Mouse (Mus musculus) fibroblast of lung, adult 2 months (primary cell): ENCODE data around the gene Nrxn3.

Experiments used
- DNase-seq: peaks from one replicate; pipeline ENCODE4 v3.0.0-alpha.2; 2011; ENCODE audit warnings: low read depth

The Nrxn3 gene

GRCm38 (mm10) chr12:89953649-89954048 lies 1231.0 kb downstream of the Nrxn3 start:
- DNase-seq, result no peak

GRCm38 (mm10) chr12:89954441-89955070 lies 1231.9 kb downstream of the Nrxn3 start:
- DNase-seq, result no peak

- no peak for DNase-seq
Measured at GRCm38 (mm10) chr12:89963073-89963472, 1240.4 kb downstream of the Nrxn3 start.

DNA sequence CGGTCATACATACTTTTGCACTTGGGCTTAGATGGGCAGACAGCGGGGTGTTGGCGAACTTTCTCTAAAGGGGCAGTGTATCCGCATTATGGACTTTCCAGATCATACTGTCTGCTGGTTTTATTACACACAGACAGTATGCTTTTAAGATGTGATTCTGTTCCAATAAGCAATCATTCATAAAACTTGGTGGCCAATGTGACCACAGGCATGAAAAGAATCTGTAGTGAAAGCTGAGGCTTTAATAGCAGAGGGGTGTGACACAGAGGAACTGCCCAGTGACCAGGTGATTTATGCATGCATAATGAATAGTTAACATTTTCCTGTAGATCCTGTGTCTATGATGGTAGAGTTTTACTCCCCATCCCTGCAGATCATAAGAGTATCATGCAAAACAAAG lies 1254.0 kb downstream of the Nrxn3 start:
- no peak for DNase-seq

DNA sequence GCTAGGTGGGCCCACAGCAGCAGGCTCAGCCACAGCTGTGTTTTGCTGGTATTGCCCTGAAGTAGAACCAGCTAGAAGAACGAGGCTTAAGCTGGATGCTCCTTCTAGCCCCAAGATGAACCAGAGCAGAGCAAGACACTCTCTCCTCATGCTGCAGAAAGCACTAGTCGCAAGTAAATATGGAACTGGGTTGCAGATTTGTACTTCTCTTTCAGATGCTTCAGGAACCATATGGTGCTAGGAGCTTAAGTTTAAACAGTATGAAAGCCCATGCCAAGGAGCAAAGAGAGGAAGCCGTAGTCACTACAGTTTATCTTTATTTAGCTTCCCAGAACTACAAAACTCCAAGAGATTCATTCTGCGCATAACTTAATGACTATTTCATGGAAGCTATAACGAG lies 1254.8 kb downstream of the Nrxn3 start:
- no peak for DNase-seq

GRCm38 (mm10) chr12:89979190-89979589 lies 1256.5 kb downstream of the Nrxn3 start:
- no peak for DNase-seq

DNA sequence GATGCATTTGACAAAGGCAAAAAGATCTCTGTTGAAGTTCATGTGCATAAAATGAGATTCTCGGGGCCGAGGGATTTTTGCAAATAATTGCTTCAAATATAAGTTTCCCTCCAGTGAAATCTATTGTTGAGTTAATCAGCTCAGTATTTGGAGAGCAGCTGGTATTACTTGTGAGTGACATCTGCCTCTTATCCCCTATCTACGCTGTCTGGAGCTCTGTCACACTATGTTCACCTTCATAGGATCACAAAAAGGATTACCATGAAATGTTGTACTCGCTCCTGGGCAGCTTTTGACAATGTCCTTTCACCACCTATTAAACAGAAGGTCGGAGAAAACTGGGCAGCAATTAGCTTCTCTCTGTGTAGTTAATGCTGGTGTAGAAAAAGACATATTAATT lies 1259.8 kb downstream of the Nrxn3 start:
- DNase-seq, result no peak

DNA sequence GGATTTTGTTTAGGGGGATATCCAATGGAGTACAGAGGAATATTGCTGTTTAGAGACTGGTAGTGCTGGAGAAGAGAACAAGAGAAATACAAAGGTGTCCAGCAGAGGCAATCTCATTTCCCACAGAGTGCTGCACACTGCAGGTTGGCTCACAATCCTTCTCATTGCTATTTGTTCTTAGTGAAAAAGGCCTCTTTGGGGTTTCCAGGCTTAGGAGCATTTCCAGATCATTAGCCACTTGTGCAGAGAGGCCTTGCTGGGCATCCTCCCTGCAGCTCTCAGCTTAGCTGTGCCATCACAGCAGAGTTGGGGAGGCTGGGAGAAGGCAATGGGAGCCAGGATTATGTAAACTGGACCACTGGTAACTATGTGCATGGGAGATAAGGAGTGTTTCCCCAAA lies 1260.7 kb downstream of the Nrxn3 start:
- DNase-seq, result no peak

- no peak for DNase-seq
Measured at GRCm38 (mm10) chr12:89986219-89986618, 1263.5 kb downstream of the Nrxn3 start.

- DNase-seq, result no peak
Measured at GRCm38 (mm10) chr12:89993273-89993672, 1270.6 kb downstream of the Nrxn3 start.

- no peak for DNase-seq
Measured at GRCm38 (mm10) chr12:89995392-89995791, 1272.7 kb downstream of the Nrxn3 start.

DNA sequence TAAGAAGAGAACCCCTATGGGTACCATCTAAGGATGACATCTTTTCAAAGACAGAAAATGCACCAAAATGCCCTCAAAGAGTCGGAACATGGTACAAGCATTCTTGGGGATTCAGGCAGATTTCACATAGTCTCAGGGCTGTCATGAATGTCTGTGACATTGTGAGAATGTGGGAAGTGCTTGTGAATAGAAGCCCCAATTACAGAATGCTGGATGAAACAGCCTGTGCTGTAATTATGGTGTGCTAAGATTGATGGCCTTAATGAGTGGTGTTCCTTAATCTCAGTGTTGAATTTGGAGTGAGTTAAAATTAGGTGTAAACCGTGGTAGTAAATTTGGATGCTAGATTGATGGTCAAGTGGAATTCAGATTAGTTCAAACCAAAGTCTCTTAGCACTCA lies 1287.6 kb downstream of the Nrxn3 start:
- no peak for DNase-seq

DNA sequence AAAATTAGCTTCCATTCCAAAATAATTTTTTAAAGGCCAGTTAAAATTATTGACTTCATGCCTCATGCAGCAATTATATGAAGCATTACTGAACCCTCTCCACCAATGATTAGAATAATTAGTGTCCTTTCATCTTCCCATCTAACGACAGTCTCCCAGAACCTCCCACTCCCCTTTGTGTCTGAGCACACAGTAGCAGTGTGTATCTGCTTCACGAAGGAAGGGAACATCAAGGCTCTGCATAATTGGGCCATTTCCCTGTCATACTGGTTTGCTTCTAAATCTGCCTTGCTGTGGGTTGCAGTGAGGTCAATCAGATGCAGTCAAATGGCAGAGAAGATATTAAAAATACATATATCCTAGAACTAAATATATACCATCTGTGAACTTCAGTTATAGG lies 1291.3 kb downstream of the Nrxn3 start:
- no peak for DNase-seq

GRCm38 (mm10) chr12:90027023-90027422 lies 1304.3 kb downstream of the Nrxn3 start:
- peak; percentile 16 for DNase-seq

GRCm38 (mm10) chr12:90041038-90041437 lies 1318.4 kb downstream of the Nrxn3 start:
- no peak for DNase-seq

- DNase-seq, result no peak
Measured at GRCm38 (mm10) chr12:90056256-90056655, 1333.6 kb downstream of the Nrxn3 start.

DNA sequence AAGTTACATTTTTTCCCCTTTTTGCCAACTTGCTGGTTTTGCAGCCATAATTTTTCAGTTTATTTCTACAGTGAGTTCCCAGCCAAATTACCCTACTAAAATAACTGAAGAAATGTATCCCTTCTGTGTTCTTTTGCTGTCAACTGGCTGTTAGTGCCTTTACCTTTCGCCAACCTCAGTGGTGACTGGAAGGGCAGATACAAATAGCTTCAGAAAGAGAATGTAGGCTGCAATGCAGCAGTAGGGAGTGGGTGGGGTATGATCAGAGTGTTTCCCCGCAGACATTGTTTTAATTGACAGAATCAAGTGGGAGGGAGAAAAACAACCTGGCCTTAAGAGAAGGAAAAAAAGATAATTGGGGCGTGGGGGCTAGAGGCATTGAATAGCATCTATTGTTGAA lies 1337.1 kb downstream of the Nrxn3 start:
- DNase-seq, result no peak

- peak; percentile 18 for DNase-seq
Measured at GRCm38 (mm10) chr12:90061312-90061711, 1338.6 kb downstream of the Nrxn3 start.

DNA sequence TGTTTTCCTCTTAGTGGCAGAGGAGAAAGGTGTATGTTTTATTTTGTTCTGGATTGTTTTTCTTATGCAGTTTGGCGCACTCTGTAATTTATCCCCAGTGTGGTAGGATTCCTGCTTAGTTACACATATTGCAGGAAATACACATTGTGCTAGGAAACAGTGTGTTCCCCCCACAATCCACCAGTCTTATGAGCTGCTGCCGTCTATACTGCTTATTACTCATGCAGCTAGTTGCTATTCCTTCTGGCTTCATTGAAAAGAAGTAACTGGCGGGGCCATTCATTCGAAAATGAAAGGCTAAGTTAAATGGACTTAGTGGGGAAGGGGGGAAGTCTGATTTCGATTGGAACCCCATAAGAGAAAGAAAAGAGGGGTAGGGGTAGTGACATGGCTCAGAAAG lies 1339.5 kb downstream of the Nrxn3 start:
- DNase-seq, result no peak

GRCm38 (mm10) chr12:90063443-90063842 lies 1340.8 kb downstream of the Nrxn3 start:
- DNase-seq, result no peak

- no peak for DNase-seq
Measured at GRCm38 (mm10) chr12:90085862-90086261, 1363.2 kb downstream of the Nrxn3 start.

GRCm38 (mm10) chr12:90095754-90096153 lies 1373.1 kb downstream of the Nrxn3 start:
- DNase-seq, result no peak

GRCm38 (mm10) chr12:90113351-90113791 lies 1390.7 kb downstream of the Nrxn3 start:
- DNase-seq, result no peak
